14 mouse cellular contexts compared by ENCODE assay signal in genomic region chr9:115340212-115340815, GRCm38 (mm10). TPM values are rescaled to one million over a fixed set of nuclear protein-coding genes. Genes with fewer than 3 reads are reported as not detected.
DNase-seq lines count a peak whose midpoint lies in the region; ATAC-seq and TF ChIP-seq lines count a peak whose summit lies in the region.
"Had no signal": no experiment of that assay in that cellular context is flagged by ENCODE, and none has a peak within 500 bp of the region (broad histone marks: within the 10 kb centered on the region; RNA-seq: fewer than 3 reads in every experiment).

No protein-coding gene starts in this region.

- H3K9me3 ChIP-seq in hindbrain, postnatal 0 days (ENCODE audit: low read length) = no peaks in the 10 kb centered on the region
- no peaks in the 10 kb centered on the region for H3K9me3 ChIP-seq in hindbrain, embryonic 10.5 days
- H3K9me3 ChIP-seq: intestine, embryonic 15.5 days had no signal

- no peak overlapping the region for H3K4me3 ChIP-seq in hindbrain, postnatal 0 days (ENCODE audit: low read length)
- no peak overlapping the region for H3K4me3 ChIP-seq in hindbrain, embryonic 10.5 days
- H3K4me3 ChIP-seq: intestine, embryonic 15.5 days had no signal

- peaks cover 5% of the 10 kb centered on the region for H3K4me1 ChIP-seq in hindbrain, postnatal 0 days (ENCODE audit: insufficient read depth, low read length)
- H3K4me1 ChIP-seq in hindbrain, embryonic 10.5 days (replicated peaks) = peaks cover 30% of the 10 kb centered on the region

- WGBS in hindbrain, postnatal 0 days = 33% methylated on average over 12 of the region's 12 CpGs
- 50% methylated on average over 12 of the region's 12 CpGs for WGBS in hindbrain, embryonic 10.5 days

- no peak for ATAC-seq in hindbrain, postnatal 0 days
- ATAC-seq: intestine, embryonic 15.5 days had no signal

- H3K4me2 ChIP-seq in hindbrain, postnatal 0 days (ENCODE audit: low read depth, low read length) = no peak overlapping the region
- H3K4me2 ChIP-seq: intestine, embryonic 15.5 days had no signal

- H3K9ac ChIP-seq in hindbrain, postnatal 0 days (replicated peaks; ENCODE audit: low read length) = no peak overlapping the region
- H3K9ac ChIP-seq: intestine, embryonic 15.5 days had no signal

- no peaks in the 10 kb centered on the region for H3K27me3 ChIP-seq in hindbrain, postnatal 0 days (ENCODE audit: insufficient read depth, low read length)
- 0 out of 2 replicates have a peak, but pooled peaks cover 3% of the 10 kb centered on the region for H3K27me3 ChIP-seq in hindbrain, embryonic 10.5 days (ENCODE audit: insufficient read depth, poor library complexity, severe bottlenecking)
- H3K27me3 ChIP-seq: intestine, embryonic 15.5 days had no signal

- no peak for TF ChIP-seq CTCF in hindbrain, postnatal 0 days (IDR thresholded peaks at IDR 0.05; ENCODE audit: low read depth)

- no peak overlapping the region for H3K27ac ChIP-seq in hindbrain, postnatal 0 days
- no peak overlapping the region for H3K27ac ChIP-seq in hindbrain, embryonic 10.5 days
- H3K27ac ChIP-seq: intestine, embryonic 15.5 days; macrophage had no signal

- H3K36me3 ChIP-seq in hindbrain, postnatal 0 days (ENCODE audit: insufficient read depth, low read length) = no peaks in the 10 kb centered on the region
- no peaks in the 10 kb centered on the region for H3K36me3 ChIP-seq in hindbrain, embryonic 10.5 days
- H3K36me3 ChIP-seq: G1E; intestine, embryonic 15.5 days had no signal

- peak; percentile 55 for DNase-seq in hindbrain, postnatal 0 days (ENCODE audit: low spot score)
- no peak for DNase-seq in hindbrain, embryonic 10.5 days (ENCODE audit: low spot score)
- DNase-seq in right cerebral cortex, postnatal 4 days = peak; percentile 8
- DNase-seq in right cerebral cortex, adult 18-20 months = no peak
- peak; percentile 37 for DNase-seq in kidney, adult 9 months
- DNase-seq in frontal cortex, postnatal 14 days (ENCODE audit: low spot score in 2 of 2) = no peak
- no peak for DNase-seq in spleen, postnatal 10 days (ENCODE audit: low spot score in 2 of 2)
- DNase-seq: adrenal gland, postnatal 10 days; cerebellum, adult 18-20 months; spleen, adult 18-20 months; thymus, postnatal 36 days had no signal

RNA-seq across cellular contexts. Expression of gene Stt3b, which starts 30.1 kb away (rescaled TPM):
- 92.0 and 111 TPM in 2 replicates for total RNA-seq in hindbrain, postnatal 0 days (2014; rRNA removed)
- 66.0 and 66.8 TPM in 2 replicates for polyA plus RNA-seq in hindbrain, postnatal 0 days (2015; fragmentation: Nextera tagmentation; extraction: Ambion mirVana)
- 92.4 and 100 TPM in 2 replicates for polyA plus RNA-seq in hindbrain, embryonic 10.5 days (2016; fragmentation: Nextera tagmentation; extraction: Ambion mirVana)

Comparison
In these comparisons a context has a peak if more than half of its experiments do, and no peak if none do; other contexts are left out.
1. DNase-seq: peak in hindbrain, postnatal 0 days (single experiment), right cerebral cortex, postnatal 4 days (single experiment) and kidney, adult 9 months (single experiment); none in hindbrain, embryonic 10.5 days (single experiment), right cerebral cortex, adult 18-20 months (single experiment), frontal cortex, postnatal 14 days (0 of 2) and spleen, postnatal 10 days (0 of 2).